Mouse (Mus musculus) cerebellum, adult 18-20 months (tissue): ENCODE data around the gene Cfi.

ENCODE experiments used
- DNase-seq, 2 experiments: peaks; one replicate each; pipeline ENCODE4 v3.0.0; 2021

The Cfi gene

DNA sequence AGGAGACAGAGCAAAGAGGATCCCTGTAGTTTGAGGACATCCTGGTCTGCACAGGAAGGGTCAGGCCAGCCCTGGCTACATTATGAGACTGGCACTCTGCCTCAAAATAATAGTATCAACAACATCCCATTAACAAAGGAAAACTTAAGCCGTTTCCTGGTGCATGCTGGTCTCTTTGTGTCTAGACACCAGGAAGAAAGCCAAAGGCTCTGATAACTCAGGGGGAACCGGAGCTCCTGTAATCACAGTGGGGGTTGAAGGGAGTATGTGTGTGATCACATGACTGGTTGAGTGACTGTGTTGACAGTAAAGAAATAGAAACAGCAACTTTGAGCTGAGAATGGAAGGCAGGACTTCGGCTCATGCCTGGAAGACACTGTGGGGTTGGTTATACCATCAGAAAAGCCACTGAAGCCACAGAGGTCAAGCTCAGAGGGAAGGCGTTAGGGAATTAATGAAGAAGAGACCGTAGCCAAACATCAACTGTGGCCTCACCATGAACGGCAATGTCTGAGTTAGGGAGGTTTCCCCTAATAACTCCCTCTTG, at the start of gene Cfi:
Gene Cfi, plus strand, starts transcription at position 497 of the 547 bp plus-strand sequence.
- DNase-seq: no peak

DNA sequence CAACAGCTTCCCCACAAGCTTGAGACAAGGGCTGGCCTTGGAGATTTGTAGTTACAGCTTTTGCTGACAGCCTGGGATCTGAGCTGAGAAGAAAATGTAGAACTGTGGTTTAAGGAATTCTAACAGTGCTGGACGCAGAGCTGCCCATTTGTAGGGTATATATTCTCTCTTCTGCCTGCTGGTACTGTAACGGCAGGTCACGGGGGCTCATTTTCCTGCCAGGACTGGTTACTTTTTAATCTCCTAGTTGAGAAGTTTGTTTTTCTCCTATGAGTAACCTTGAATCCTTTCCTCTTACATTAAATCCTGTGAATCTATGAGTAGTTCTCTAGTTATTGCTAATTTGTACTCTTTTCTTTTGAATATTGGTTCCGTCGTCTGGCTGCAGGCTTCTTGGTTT, 41.9 kb upstream of the Cfi start:
- DNase-seq: no peak

DNA sequence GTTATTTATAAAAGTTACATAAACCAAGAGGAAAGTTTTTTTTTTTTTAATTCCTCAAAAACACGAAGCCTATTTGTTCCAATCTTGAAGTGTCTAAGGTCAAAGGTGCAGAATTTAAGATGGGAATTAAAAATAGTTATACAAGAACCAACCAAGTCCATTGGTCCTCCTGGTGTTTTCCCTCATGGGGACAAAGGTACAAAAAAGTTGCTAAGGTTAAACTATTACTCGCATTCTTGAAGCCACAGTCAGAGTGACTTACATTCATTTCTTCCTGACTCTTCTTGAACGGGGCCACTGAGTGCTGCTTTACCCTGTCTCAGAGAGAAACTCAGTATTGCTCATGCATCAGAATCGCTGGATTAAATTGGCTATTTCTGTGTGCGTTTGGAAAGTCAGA, 38.3 kb upstream of the Cfi start:
- no peak for DNase-seq

DNA sequence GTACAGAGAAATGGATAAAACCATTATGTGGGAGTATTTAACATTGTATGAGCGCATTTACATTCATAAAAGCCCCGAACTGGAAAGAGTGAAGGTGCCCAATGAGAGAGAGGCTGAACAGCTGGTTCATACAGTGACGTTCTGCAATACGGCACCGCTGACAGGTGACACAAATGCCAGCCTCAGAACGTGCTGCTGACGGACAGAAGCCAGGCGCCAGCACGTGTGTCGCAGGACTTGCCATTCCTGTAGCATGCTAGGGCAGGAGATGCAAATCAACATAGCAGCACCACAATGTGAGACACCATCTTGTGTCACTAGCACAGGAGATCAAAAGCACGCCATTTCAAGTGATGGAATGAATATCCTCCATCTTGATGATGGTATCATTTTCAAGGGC, 37.1 kb upstream of the Cfi start:
- DNase-seq: no peak

DNA sequence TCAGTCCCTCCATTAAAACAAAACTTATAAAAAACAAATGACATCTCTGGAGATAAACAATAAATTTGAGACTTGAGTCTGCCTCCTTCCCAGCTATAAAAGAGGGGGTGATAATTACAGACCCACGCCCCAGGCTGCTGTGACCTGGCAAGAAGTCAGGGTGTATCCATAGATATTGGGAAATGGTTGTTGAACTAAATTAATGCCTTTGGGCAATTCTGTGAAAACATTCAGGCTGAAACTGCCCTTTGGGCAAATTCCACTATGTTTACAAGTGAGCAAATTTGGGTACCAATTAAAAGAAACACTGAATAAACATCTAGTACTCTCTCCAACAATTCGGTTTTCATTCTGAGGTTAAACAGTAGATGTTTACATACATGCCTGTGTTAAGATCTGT, 36.7 kb upstream of the Cfi start:
- DNase-seq: no peak

DNA sequence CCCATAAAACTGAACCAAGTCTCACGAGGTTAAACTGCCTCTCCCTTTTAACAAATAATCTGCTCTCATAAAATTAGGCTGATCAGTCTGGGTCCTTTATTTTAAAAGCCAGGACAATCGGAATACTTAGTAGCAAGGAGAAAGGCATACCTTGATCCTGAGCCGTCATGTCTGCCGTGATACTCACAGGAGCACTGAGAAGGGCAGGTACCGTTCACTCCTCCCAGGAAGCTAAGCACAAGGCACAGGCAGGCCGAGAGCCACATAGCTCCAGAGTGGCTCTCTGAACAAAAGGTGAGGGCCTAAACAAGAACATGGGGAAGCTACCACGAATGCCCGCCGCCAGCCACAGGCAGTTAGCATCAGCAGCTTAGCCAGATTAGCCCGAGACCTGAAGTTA, 31.9 kb upstream of the Cfi start, which contains the start of gene Lrit3:
Gene Lrit3, minus strand, starts transcription at position 266 of the 400 bp plus-strand sequence.
- DNase-seq: no peak

DNA sequence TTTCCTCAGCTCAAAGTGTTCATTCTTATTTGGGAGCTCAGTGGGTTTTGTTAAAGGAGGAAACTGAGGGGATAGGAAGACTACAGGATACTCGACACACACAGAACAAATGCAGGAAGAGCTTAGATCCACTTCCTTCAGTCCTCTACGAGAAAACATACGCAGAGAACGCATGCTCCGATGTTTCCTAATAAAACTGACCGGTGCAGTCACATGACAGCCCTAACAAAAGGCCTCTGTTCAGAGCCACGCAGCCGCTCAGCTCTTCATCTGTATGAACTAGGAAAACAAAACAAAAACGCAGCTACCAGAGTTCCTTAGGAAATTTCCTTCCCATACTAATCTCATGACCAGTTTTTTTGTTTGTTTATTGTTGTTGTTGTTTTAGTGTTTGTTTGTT, 14.8 kb upstream of the Cfi start:
- no peak for DNase-seq

DNA sequence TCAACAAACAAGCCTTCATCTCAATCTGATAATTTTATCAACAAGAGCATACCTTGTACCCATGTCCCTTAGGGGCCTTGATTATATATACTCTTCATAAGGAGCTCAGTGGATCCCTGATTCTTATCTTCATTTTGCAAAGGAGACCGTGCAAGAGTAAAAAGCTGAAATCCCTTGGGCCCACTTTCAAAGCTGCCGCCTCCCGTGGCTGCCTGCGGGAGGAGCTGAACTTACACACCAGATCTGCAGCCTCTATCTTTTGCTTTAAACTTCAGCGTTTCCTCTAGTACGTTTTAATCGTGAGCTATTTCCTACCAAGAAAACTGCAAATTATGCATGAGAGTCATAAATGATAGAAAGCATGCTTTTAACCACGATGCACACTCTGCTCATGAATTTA, 13.9 kb upstream of the Cfi start:
- no peak for DNase-seq

DNA sequence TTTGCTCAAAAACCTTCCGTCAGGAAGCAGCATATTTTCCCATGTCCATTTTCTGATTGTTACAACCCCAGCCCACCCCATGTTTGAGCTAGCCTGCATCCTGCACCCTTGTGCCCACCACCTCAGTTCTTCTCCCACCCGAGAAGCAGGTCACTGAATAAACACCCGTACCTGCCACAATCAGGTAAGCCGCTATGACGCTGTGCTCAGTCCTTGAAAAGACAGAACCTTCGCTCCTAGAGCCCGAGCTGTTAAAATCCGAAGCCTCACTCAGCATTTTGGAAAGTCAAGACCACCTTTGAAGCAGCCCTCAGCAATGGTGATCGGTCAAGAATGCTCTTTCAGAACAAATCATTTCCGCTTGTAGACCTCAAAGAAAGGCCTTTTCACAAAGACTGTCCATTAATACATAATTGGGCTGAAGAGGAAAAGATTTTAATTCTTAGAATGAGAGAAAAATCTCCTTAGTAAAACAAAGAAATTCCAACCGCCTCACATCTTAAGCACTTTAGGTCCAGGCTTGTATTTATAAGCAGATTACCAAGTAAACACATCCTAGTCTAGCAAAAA, 13.4 kb upstream of the Cfi start, which contains the start of gene Rrh:
Gene Rrh, minus strand, starts transcription at position 382 of the 570 bp plus-strand sequence.
- no peak for DNase-seq

DNA sequence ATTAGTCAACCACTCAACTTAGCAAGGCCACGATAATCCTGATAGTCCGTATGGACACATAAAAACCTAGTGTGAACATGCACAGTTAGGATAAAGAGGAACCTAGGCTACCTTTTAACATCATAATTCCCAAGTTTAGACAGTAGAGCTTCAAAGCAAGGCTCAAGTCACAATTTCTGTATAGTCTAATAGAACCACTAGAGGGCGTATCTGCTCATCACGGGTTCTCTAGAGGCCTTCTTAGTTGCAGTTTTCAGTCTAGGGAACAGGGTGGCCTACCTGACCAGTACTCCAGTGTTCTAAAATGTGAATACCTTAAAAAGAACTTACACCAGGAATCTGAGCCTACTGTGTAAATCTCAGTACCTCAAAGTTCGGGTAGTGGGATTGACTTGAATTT, 12.4 kb upstream of the Cfi start:
- peak in 1 of 2 experiments; percentile 5 for DNase-seq

DNA sequence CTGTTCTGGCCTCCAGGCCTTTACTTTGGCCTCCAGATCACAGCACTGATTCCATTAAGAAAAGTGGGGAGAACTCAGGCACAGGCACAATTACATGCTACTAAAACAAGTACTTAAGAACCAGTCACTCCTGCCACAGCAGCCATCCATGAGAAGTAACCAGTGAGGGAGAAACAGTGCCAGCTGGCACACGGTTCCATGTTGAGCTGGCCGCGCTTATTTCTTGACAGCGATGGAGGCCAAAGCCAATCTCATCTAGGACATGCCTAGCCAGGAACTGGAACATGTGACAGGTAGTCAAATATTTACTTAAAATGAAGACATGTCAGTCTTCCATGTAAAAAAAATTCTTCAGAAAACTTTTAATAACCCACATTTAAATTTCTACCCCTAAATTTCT, 11.5 kb upstream of the Cfi start:
- DNase-seq: no peak

DNA sequence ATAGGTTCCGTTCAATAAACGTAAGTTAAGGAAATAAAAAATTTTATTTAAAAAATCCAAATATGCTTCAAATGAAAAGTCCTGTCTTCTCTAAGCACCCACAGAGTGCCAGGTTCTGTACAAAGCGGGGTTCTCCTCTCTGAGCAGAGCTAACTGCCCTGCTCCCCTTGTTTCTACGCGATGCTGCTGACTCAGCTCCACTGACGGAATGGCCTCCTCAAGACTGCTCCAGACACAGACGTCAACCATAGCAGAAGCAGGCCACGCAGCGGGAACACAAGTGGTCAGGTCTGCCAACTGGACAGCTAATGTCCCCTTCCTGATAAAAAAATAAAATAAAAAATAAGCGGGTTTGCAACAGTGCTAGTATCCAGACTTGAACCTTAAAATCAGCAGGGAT, 10.8 kb upstream of the Cfi start:
- no peak for DNase-seq

DNA sequence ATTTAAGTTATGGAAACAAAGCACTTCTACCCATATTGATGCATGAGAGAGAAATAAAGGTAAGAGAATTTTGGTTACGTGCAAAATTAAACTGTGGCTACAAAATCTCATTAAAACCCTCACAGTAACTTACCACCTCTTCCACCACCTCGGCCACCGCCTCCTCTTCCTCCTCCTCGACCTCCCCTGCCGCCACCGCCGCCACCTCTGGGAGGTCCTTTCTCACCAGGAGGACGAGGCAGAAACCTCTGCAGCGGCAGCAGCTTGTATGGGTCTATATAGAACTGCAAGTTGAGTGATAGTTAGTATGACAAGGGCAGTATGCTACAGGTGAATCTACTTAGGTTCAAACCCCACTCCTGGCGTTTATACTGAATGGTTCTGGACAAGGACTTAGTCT, 9.0 kb upstream of the Cfi start:
- DNase-seq: no peak

DNA sequence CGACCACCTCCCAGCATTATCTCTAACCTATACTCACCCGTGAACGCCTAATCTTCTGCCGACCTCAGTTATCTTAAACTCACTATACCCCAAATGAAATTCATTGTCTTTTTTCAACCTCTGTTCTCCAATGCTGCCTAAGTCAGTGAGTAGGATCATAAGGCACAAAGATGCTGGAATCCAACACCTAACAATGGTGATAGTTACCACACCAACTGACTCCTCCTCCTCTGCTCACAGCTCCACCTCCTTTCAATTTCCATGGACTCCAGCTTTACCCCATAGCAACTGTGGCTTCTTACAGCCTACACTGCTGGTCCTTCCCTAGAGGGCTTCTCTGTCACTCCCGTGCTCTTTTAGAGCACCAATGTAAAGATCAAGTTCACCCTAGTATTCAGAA, 8.0 kb upstream of the Cfi start:
- no peak for DNase-seq

DNA sequence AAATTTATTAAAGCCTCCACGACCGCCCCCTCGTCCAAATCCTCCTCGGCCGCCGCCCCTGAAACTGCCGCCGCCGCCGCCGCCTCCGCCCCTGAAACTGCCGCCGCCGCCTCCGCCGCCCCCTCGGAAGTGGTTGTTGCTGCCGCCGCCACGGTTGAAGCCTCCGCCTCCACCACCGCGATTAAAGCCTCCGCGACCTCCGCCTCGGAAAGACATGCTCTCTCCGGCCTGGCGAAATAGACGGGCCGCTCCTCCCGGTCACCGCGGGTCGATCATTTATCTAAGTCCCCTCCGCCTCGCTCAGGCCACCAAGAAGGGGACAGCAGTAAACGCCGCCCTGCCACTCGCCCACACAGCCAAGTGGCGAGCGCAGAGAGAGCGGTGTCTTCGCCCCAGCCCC, 5.1 kb upstream of the Cfi start:
- peak in 1 of 2 experiments; percentile 27 for DNase-seq

DNA sequence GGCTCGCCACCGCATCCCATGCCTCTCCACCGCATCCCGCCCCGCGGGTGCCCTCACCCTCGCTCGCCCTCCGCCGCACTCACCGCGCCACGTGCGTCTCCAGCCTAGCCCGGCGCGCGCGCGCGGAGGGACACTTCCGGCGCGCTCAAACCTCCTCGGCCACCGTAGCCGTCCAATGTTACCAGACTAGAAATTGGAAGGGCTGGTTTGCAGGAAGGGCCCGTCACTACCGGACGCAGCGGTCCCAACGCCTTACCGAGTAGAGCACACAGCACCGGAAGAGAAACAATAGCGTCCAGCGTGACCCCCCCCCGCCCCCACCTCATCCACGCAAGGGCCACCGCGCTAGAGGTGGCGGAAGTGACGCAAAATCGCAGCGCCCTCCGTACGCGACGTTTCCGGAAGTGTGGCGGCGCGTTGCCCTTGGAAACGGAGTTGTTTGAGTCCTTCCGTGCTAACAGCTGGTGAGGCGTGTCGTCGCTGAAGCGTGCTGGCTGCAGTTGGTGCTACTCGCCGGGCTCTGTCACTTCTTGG, 4.6 kb upstream of the Cfi start, which contains the start of gene Gar1:
Gene Gar1, minus strand, starts transcription at position 362 of the 534 bp plus-strand sequence.
- DNase-seq: peak; percentile 93 to 96

DNA sequence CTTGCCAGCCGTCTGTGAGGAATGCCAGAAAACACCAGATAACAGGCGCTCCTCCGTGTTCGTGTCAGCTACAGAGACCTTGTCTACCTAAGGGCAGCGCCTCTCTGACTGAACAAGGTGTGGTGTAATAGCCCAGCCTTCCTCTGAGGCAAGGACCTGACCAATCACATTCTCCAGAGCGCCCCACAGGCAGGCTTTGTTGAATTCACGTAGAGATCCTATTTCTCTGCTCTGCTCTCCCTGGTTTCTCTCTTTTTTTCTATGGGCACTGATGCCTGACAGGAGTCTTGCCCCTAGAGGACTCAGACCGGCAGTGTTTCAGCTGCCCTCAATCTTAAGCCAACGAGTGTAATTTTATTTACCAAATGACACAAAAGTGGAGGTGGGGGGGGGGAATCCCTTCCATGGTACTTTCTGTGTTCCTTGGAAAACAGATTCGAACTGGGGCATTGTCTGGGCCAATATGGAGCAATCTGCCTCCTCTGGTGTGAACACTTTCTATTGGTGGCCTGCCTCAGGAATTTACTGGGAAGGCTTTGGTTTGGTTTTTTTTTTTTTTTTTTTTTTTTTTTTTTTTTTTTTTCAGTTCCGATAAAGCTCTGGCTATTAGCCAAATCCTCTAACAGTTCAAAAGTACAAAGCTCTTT, 490 bp downstream of the Cfi start:
- no peak for DNase-seq

DNA sequence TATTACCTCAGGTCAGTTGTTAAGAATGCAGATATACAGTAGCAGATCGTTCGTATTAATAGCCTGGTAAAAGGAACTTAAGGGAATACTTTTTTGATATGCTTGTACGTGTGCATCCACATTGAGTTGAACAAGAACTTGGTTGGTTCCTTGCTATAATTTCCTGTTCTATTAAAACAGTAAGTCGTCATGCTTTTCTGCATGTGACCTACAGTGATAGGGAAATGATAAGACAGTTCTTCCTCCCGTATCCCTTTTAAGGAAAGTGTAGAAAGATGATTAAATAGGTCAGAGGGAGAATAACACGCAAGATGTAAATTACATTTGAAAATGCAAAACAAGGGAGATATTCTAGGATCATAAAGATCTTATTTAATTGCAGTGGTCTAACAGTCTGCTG, 1.3 kb downstream of the Cfi start:
- no peak for DNase-seq

DNA sequence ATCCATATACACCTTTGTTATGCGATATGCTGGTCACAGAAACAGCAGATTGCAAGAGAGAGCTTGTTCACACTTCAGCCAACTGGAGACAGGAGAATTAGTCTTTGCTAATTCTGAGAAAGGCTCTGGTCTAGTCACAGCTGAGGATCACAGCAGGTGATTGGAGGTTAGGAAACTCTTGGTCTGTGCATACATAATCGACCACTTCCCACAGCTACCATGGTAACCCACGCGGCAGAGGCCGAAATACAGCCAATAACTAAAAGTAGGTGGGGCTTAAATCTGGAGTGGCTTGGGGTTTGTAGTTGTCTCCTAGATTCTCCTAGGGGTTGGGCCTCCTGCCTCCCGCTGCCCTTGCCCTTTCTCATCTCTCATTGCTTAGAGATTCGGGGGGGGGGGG, 2.3 kb downstream of the Cfi start:
- no peak for DNase-seq

DNA sequence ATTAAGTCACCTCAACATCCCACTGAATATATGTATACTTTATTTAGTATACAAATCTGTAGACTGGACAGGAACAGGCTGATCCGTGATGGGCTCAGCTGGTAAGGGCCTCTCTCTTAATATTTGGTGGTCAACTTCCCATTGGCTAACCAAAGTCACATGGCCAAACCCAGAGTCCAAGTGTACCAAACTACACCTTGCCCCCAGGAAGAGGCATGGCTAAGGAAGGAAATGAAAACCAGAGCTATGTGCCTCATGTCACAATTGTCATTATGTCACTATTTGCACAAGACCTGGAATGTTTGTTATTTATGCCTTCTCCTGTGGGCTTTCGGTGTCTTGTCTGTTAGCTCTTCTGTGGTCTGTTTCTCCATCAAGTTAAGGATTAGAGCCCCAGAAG, 10.2 kb downstream of the Cfi start:
- DNase-seq: no peak

DNA sequence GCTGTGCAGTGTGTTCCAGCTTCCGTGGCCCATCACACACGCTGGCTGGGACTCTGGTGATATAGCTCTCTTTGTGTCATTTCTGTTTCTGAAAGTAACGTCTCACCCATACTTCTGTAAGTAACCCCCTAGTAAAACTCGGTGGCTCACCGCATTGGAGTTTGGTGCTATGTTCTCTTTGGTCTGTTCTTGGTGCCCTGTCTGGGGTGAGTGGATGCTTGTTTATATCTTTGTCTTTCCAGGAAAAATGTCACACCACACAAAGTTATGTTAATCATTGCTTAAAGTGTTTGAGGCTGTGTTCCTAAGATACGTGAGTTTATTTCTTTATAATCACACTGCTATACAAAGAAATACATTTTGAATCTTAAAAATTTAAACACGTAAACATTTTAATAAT, 11.2 kb downstream of the Cfi start:
- no peak for DNase-seq

DNA sequence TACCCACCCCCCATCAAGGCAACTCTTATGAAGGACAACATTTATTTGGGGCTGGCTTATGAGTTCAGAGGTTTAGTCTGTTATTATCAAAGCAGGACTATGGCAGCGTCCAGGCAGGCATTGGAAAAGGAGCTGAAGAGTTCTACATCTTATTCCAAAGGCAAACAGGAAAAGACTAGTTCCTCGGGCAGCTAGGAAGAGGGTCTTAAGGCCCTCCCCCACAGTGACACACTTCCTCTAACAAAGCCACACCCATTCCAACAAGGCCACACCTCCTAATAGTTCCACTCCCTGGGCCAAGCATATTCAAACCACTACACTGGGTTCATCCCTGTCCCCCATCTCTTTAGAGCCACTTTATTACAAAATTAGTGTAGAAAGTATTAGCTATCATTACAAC, 26.9 kb downstream of the Cfi start:
- DNase-seq: no peak

DNA sequence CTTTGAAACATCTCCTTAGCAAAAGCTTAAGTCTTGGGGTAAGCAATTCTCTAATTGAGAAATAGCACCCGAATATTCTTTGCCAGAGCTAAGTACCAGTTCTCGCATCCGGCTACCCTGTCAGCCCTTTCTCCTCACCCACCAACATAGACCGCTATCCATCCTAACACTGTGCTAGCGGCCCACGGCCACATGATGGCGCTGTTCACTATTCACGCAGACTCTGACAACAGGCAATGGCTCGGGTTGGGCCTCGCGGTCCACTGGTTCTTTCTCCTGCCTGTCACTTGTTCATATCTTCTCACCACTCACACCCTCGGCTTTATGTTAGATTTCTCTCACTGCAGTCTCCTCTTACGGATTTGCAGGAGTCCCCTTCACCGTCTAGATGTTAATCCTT, 28.0 kb downstream of the Cfi start:
- peak; percentile 44 to 56 for DNase-seq

DNA sequence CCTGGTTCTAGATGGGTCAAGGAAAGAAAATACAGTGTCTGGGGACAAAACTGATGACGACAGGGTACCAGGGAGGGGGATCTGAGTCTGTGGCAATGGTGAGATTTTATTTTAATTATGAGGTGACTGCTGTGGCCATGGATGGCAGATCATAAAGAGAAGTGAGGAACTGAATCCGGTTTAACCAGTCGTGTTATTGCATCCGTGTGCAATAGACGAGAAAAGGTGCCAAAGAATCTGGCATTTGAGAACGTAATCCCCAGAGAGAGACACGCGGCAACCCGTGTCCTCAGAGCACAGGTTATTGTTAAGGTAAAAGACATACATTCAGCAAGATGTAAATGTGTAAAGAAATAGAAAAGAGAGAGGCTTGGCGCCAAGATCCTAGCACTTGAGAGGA, 41.6 kb downstream of the Cfi start:
- DNase-seq: no peak
